Mouse (Mus musculus) testis, adult 2 months (tissue): ENCODE data around the gene Prkn. TPM values are rescaled to one million over a fixed set of nuclear protein-coding genes. Genes with fewer than 3 reads are reported as not detected.

Source experiments
- H3K27ac ChIP-seq: fragments of 200-500 bp; 2 replicates; pipeline ENCODE4 v1.5.1; 2012; ENCODE audit warnings: low read depth, low read length; ENCODE audit not compliant: control insufficient read depth, insufficient read depth
- H3K27me3 ChIP-seq: fragments of 200-500 bp; 2 replicates; pipeline ENCODE4 v1.6.1; 2012; ENCODE audit warnings: mild to moderate bottlenecking, low read length, moderate library complexity; ENCODE audit not compliant: control insufficient read depth, insufficient read depth
- H3K36me3 ChIP-seq: fragments of 200-500 bp; 2 replicates; pipeline ENCODE4 v1.6.1; 2012; ENCODE audit warnings: mild to moderate bottlenecking, low read length; ENCODE audit not compliant: control insufficient read depth, insufficient read depth
- H3K4me1 ChIP-seq: fragments of 200-500 bp; 2 replicates; pipeline ENCODE4 v1.6.1; 2012; ENCODE audit warnings: low read length; ENCODE audit not compliant: control insufficient read depth, insufficient read depth
- H3K4me3 ChIP-seq: fragments of 200-500 bp; 2 replicates; pipeline ENCODE4 v1.5.1; 2012; ENCODE audit warnings: low read depth, mild to moderate bottlenecking, low read length, moderate library complexity, mixed read lengths; ENCODE audit not compliant: control insufficient read depth
- CTCF ChIP-seq: fragments of 200-500 bp; IDR thresholded peaks from 2 replicates; pipeline ENCODE4 v1.5.1; 2012; ENCODE audit warnings: low read depth, mild to moderate bottlenecking, inconsistent platforms, low read length, moderate library complexity; ENCODE audit not compliant: control insufficient read depth, insufficient read depth, insufficient replicate concordance
- POLR2A ChIP-seq: fragments of 200-500 bp; IDR thresholded peaks from 2 replicates; pipeline ENCODE4 v1.6.1; 2012; ENCODE audit warnings: low read depth, mild to moderate bottlenecking, inconsistent platforms, low read length, moderate library complexity; ENCODE audit not compliant: control insufficient read depth
- polyA plus RNA-seq: library from polyadenylated mRNA; depleted of rRNA; stranded (reverse); fragments of >200 nt; gene quantifications from 2 replicates; pipeline ENCODE4 v1.2.3, GENCODE M21; 2012

The Prkn gene
- polyA plus RNA-seq, 1 experiment = 13.2 TPM

- TF ChIP-seq POLR2A (no peak), CTCF (no peak)
- Histone ChIP-seq H3K27ac (no peak overlapping the region), H3K36me3 (no peaks in the 10 kb centered on the region), H3K27me3 (no peaks in the 10 kb centered on the region), H3K4me1 (no peaks in the 10 kb centered on the region), H3K4me3 (no peak overlapping the region)
Measured at GRCm38 (mm10) chr17:11402225-11402875, 562.2 kb downstream of the Prkn start.

GRCm38 (mm10) chr17:11411414-11411813, 571.2 kb downstream of the Prkn start:
- Histone ChIP-seq H3K36me3 (no peaks in the 10 kb centered on the region), H3K4me1 (no peaks in the 10 kb centered on the region), H3K27ac (no peak overlapping the region), H3K4me3 (no peak overlapping the region), H3K27me3 (no peaks in the 10 kb centered on the region)
- TF ChIP-seq CTCF (no peak), POLR2A (no peak)

- Histone ChIP-seq H3K27me3 (no peaks in the 10 kb centered on the region), H3K4me3 (no peak overlapping the region), H3K36me3 (no peaks in the 10 kb centered on the region), H3K4me1 (no peaks in the 10 kb centered on the region), H3K27ac (no peak overlapping the region)
- no peak for TF ChIP-seq CTCF
- TF ChIP-seq POLR2A = no peak
Measured at GRCm38 (mm10) chr17:11413688-11414087, 573.5 kb downstream of the Prkn start.

GRCm38 (mm10) chr17:11414288-11414687, 574.1 kb downstream of the Prkn start:
- no peak overlapping the region for H3K4me3 ChIP-seq
- no peak overlapping the region for H3K27ac ChIP-seq
- TF ChIP-seq POLR2A = no peak
- TF ChIP-seq CTCF = no peak
- no peaks in the 10 kb centered on the region for H3K27me3 ChIP-seq
- H3K4me1 ChIP-seq = no peaks in the 10 kb centered on the region
- no peaks in the 10 kb centered on the region for H3K36me3 ChIP-seq

- no peak overlapping the region for H3K4me3 ChIP-seq
- H3K27ac ChIP-seq = no peak overlapping the region
- no peaks in the 10 kb centered on the region for H3K4me1 ChIP-seq
- TF ChIP-seq POLR2A (no peak), CTCF (no peak)
- no peaks in the 10 kb centered on the region for H3K36me3 ChIP-seq
- H3K27me3 ChIP-seq = no peaks in the 10 kb centered on the region
Measured at GRCm38 (mm10) chr17:11417150-11417549, 577.0 kb downstream of the Prkn start.

- TF ChIP-seq POLR2A = no peak
- TF ChIP-seq CTCF = no peak
- Histone ChIP-seq H3K27ac (no peak overlapping the region), H3K4me1 (no peaks in the 10 kb centered on the region)
Measured at GRCm38 (mm10) chr17:11419484-11419883, 579.3 kb downstream of the Prkn start.

GRCm38 (mm10) chr17:11420839-11421238, 580.7 kb downstream of the Prkn start:
- Histone ChIP-seq H3K27ac (no peak overlapping the region), H3K27me3 (no peaks in the 10 kb centered on the region), H3K36me3 (no peaks in the 10 kb centered on the region), H3K4me1 (no peaks in the 10 kb centered on the region), H3K4me3 (no peak overlapping the region)
- TF ChIP-seq CTCF (no peak), POLR2A (no peak)

More at GRCm38 (mm10) chr17:11419484-11419883, 579.3 kb downstream of the Prkn start:
- Histone ChIP-seq H3K27me3 (no peaks in the 10 kb centered on the region), H3K4me3 (no peak overlapping the region), H3K36me3 (no peaks in the 10 kb centered on the region)
